Mouse (Mus musculus): ENCODE measurements around the gene Fndc4. TPM values are rescaled to one million over a fixed set of nuclear protein-coding genes. Genes with fewer than 3 reads are reported as not detected.

Fndc4 gene
- total and polyA plus RNA-seq, 2 experiments from 2014 or later: 122 to 187 TPM

DNA sequence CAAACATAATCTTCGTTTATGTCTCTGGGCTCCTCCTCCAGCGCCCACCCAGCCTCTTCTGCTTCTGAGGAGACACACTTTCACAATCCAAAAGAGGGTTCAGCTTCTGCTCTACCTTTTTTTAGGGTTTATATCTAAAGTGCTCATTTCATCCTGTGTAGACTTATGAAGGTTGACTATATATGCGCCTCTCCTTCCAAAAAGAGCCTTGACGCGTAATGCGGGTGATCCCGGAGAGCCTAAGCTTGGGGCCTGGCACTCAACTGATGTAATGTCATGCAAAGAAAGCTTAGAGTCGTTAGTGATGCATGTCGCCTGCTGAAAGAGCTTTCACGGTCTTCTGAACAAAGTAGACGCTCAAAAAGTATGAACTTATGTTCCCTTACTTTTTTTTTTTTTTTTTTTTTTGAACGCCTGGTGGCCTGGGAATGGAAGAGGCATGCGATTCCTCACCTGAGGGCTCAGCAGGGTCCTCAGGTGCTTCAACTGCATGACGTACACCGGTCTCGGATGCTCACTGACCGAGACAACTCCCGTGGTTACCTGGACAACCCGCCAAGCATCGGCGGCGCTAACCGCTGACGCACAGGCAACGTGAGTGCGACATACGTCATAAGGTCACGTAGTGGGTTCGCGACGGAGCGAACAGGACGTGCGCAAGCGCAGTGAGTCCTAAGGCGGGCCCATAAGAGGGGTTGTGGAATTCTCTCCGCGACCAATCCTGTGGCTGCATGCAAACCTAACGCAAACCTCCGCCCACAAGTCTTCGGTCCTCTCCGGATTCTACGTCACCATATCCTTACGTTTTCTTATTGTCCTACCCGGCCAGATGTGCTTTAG, 5.1 kb downstream of the Fndc4 start, which contains the start of gene Ift172:
Gene Ift172, minus strand, starts transcription at position 596 of the 840 bp plus-strand sequence.
- peaks cover 4% of the 10 kb centered on the region; the same call in 1 of the 2 replicates for H3K4me1 ChIP-seq (ENCODE audit: insufficient read depth, low read length)
- peak within 1 kb of the TSS; percentile 68 for H3K27ac ChIP-seq
- 3% methylated on average over 45 of the region's 45 CpGs for WGBS
- ATAC-seq (peak; percentile 94), DNase-seq (ENCODE audit: low spot score) (peak; percentile 100)
- H3K4me2 ChIP-seq (ENCODE audit: low read depth, low read length): peak within 1 kb of the TSS; percentile 89
- H3K9me3 ChIP-seq (ENCODE audit: low read length): no peaks in the 10 kb centered on the region
- H3K36me3 ChIP-seq (ENCODE audit: insufficient read depth, low read length): peaks cover 28% of the 10 kb centered on the region
- no peak for TF ChIP-seq CTCF (IDR thresholded peaks at IDR 0.05; ENCODE audit: low read depth)
- H3K27me3 ChIP-seq (ENCODE audit: insufficient read depth, low read length): no peaks in the 10 kb centered on the region
- peak within 1 kb of the TSS; percentile 46 for H3K4me3 ChIP-seq (ENCODE audit: low read length)
- H3K9ac ChIP-seq (replicated peaks; ENCODE audit: low read length): peak within 1 kb of the TSS; percentile 51

DNA sequence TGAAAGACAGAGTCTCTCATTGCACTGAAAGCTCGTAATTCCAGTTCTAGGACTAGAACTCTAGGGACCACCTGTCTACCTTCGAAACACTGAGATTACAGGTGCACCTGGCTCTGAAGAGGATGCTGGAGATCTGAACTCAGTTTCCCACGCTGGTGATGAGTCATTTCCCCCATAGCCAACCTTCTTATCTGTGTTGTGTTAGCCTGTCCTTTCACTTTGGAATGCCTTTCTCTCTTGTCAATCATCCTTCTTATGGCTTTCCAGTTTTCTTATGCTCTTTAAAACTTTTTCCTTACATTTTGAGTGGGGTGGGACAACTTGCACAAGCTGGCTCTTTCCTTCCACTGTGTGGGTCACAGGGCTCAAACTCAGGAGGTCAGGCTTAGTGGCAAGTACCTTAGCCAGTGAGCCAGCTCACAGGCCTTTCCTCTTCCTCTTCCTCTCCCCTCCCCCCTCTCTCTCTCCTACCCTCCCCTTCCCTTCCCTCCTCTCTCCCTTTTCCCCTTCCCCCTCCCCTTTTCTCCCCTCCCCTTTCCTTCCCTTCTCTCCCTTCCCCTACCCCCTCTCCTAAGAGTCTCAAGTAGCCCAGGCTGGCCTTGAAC, 6.2 kb downstream of the Fndc4 start:
- ATAC-seq: no peak
- Histone ChIP-seq H3K27ac (no peak overlapping the region), H3K27me3 (ENCODE audit: insufficient read depth, low read length) (no peaks in the 10 kb centered on the region), H3K9ac (replicated peaks; ENCODE audit: low read length) (no peak overlapping the region), H3K4me2 (ENCODE audit: low read depth, low read length) (peak overlapping the region; percentile 89; the same call in 1 of the 2 replicates), H3K4me1 (ENCODE audit: insufficient read depth, low read length) (peaks cover 4% of the 10 kb centered on the region; the same call in 1 of the 2 replicates), H3K4me3 (ENCODE audit: low read length) (no peak overlapping the region), H3K36me3 (ENCODE audit: insufficient read depth, low read length) (peaks cover 38% of the 10 kb centered on the region), H3K9me3 (ENCODE audit: low read length) (no peaks in the 10 kb centered on the region)
- DNase-seq (ENCODE audit: low spot score): no peak
- 87% methylated on average over 3 of the region's 3 CpGs for WGBS
- no peak for TF ChIP-seq CTCF (IDR thresholded peaks at IDR 0.05; ENCODE audit: low read depth)

DNA sequence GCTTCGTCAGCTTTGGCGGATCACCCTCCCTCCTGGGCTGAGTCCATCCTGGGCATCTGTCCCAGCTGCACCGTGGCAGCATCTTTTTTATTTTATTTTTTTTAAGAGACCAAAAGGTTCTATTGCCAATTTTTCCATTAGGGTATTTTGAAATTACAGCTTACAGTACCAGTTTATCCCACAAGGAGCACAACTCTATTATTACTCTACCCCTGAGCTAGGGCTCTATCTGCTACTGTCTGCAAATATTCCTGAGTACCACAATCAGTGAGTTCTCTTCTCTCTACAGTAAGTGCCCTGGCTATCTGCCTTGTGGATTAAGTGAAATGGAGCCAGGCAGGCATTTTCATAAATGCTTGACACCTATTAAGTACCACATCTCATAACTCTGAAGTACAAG, 7.2 kb downstream of the Fndc4 start:
- Histone ChIP-seq H3K27me3 (ENCODE audit: insufficient read depth, low read length) (no peaks in the 10 kb centered on the region), H3K9me3 (ENCODE audit: low read length) (no peaks in the 10 kb centered on the region), H3K4me2 (ENCODE audit: low read depth, low read length) (no peak overlapping the region), H3K27ac (no peak overlapping the region), H3K9ac (replicated peaks; ENCODE audit: low read length) (no peak overlapping the region), H3K4me1 (ENCODE audit: insufficient read depth, low read length) (no peaks in the 10 kb centered on the region), H3K36me3 (ENCODE audit: insufficient read depth, low read length) (peaks cover 47% of the 10 kb centered on the region), H3K4me3 (ENCODE audit: low read length) (no peak overlapping the region)
- DNase-seq (ENCODE audit: low spot score) (no peak), ATAC-seq (no peak)
- peak; percentile 12; the same call in 1 of the 2 replicates for TF ChIP-seq CTCF (IDR thresholded peaks at IDR 0.05; ENCODE audit: low read depth)
- 54% methylated on average over 3 of the region's 3 CpGs for WGBS

DNA sequence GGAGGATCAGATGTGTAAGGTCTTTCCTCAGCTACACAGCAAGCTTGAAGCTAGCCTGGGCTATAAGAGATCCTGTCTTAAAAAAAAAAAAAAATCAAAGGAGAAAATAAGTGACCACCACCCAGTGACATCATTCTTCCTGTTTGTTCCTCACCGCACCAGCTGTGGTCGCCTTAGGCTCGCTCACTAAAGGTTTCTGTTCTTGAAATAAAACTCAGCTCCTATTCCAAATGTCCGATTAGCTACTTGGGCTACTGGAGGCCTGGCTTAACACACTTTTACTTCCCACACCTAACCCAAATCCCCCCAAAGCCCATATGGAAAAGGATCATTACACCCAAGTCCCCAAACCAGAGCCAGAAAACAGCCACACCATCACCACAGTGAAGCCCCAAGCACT, 7.7 kb downstream of the Fndc4 start:
- H3K27me3 ChIP-seq (ENCODE audit: insufficient read depth, low read length): no peaks in the 10 kb centered on the region
- WGBS: 88% methylated on average over 4 of the region's 4 CpGs
- no peaks in the 10 kb centered on the region for H3K9me3 ChIP-seq (ENCODE audit: low read length)
- no peak for TF ChIP-seq CTCF (IDR thresholded peaks at IDR 0.05; ENCODE audit: low read depth)
- H3K4me1 ChIP-seq (ENCODE audit: insufficient read depth, low read length): no peaks in the 10 kb centered on the region
- peaks cover 47% of the 10 kb centered on the region for H3K36me3 ChIP-seq (ENCODE audit: insufficient read depth, low read length)
- no peak overlapping the region for H3K4me2 ChIP-seq (ENCODE audit: low read depth, low read length)
- ATAC-seq (no peak), DNase-seq (ENCODE audit: low spot score) (no peak)
- H3K4me3 ChIP-seq (ENCODE audit: low read length): no peak overlapping the region
- H3K27ac ChIP-seq: no peak overlapping the region
- H3K9ac ChIP-seq (replicated peaks; ENCODE audit: low read length): no peak overlapping the region

DNA sequence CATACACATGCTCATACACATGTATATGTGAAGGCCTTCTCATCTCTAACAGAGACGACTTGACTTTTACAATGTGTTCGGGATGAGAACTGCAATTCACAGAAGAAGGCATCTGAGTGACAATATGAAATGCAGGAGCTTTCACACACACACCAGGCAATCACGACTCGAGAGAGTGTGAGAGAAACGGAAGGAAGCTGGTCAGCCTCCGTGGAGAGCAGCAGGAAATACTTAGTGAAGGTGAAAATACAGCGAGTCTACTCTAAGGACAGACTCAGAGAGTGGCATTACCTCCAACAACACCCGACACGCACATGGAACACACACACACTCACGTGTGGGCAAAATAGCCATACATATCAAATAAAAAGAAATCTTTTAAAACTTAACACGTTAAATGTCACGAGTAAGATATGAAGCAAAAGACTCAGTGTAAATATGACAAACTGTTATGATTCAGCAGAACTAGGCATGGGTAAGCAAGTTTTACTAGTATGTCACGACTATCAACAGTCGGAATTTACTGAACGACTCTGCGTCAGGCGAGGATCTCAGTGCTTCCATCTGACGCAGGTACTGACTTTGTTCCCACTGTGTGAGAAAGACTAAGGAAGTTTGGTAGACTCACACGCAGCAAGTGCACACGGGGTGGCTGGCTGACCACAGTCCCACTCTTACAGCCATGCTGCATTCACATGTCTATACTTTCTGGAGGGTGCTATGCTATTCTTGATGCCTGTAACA, 16.5 kb downstream of the Fndc4 start:
- Histone ChIP-seq H3K36me3 (ENCODE audit: insufficient read depth, low read length) (peaks cover 75% of the 10 kb centered on the region), H3K9ac (replicated peaks; ENCODE audit: low read length) (no peak overlapping the region), H3K4me3 (ENCODE audit: low read length) (no peak overlapping the region), H3K4me1 (ENCODE audit: insufficient read depth, low read length) (no peaks in the 10 kb centered on the region), H3K27ac (no peak overlapping the region), H3K27me3 (ENCODE audit: insufficient read depth, low read length) (no peaks in the 10 kb centered on the region), H3K4me2 (ENCODE audit: low read depth, low read length) (no peak overlapping the region), H3K9me3 (ENCODE audit: low read length) (no peaks in the 10 kb centered on the region)
- 88% methylated on average over 20 of the region's 20 CpGs for WGBS
- TF ChIP-seq CTCF (IDR thresholded peaks at IDR 0.05; ENCODE audit: low read depth): no peak
- DNase-seq (ENCODE audit: low spot score) (no peak), ATAC-seq (no peak)

DNA sequence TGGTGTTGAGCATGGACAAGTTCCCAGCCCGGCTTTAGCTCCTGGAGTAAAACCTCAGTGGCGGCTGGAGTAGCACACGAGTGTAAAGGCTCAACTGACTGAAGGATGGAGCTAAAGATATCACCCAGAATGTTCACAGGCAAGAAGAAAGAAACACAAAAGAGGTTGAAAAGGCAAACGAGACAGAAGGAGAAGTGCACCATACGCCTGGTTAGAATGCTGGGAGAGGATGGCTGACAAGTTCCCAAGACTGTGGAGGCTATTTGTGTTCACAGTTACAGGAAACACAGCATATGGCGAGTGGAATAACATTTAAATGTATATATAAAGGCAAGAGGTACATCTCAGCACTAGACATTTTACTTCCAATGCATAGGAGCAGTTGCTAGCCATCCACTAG, 22.9 kb downstream of the Fndc4 start:
- Histone ChIP-seq H3K4me1 (ENCODE audit: insufficient read depth, low read length) (no peaks in the 10 kb centered on the region), H3K9ac (replicated peaks; ENCODE audit: low read length) (no peak overlapping the region), H3K9me3 (ENCODE audit: low read length) (no peaks in the 10 kb centered on the region), H3K36me3 (ENCODE audit: insufficient read depth, low read length) (peaks cover 51% of the 10 kb centered on the region), H3K4me2 (ENCODE audit: low read depth, low read length) (no peak overlapping the region), H3K4me3 (ENCODE audit: low read length) (no peak overlapping the region), H3K27ac (no peak overlapping the region), H3K27me3 (ENCODE audit: insufficient read depth, low read length) (no peaks in the 10 kb centered on the region)
- DNase-seq (ENCODE audit: low spot score) (no peak), ATAC-seq (no peak)
- TF ChIP-seq CTCF (IDR thresholded peaks at IDR 0.05; ENCODE audit: low read depth): no peak
- 91% methylated on average over 6 of the region's 6 CpGs for WGBS
